Mouse (Mus musculus): Measurements from ENCODE around the gene Rcn3. TPM values are rescaled to one million over a fixed set of nuclear protein-coding genes. Genes with fewer than 3 reads are reported as not detected.
"Not testable (repeated sequence)": the region's sequence is repeated elsewhere in the genome, so short reads cannot be mapped to it uniquely, and the experiment has no call there.

The Rcn3 gene
- polyA plus RNA-seq, 1 experiment from 2014 or later: 149 TPM

DNA sequence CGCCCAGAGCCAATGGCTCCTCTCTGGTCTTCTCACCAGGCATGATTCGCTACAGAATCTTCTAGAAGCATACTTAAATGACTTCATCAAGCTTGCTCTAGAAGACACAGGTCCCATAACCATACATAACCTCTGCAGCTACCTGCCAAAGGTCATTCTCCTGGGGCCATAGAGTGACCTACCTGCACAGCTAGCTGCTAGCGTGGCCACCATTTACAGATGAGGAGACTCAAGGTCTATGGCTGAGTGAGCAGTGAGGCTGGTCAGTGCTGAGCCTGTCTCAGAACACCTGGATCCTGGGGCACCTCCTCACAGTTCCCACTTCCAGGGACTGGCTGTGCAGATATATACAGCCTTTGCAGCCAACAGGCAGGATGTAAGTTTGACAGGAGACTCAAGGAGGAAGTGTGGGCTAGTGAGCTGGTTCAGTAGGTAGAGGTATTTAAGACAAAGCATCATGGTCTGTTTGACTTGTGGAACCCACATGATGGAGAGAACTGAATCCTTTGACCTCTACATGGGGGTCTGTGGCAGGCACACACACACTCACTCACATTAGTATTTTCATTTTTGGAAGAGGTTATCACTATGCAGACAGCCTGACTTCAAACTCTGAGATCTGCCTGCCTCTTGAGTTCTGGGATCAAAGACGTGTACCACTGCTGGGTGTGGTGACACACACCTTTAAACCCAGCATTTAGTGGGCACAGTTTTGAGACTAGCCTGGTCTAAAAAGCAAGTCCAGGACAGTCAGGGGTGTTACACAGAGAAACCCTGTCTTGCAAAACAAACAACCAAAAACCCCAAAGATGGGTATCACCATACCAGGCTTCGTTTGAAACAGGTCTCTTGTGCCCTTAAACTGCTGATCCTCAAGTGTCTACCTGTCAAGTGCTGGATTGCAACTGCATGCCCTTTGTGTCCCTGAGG, 28.0 kb upstream of the Rcn3 start:
- 86% methylated on average over 5 of the region's 5 CpGs for WGBS
- no peaks in the 10 kb centered on the region for H3K27me3 ChIP-seq (ENCODE audit: control insufficient read depth, insufficient read depth, low read length)
- no peak overlapping the region for H3K4me2 ChIP-seq (replicated peaks; ENCODE audit: low read depth, low read length)
- H3K27ac ChIP-seq (ENCODE audit: low read depth, low read length): no peak overlapping the region
- peaks cover 27% of the 10 kb centered on the region for H3K36me3 ChIP-seq (ENCODE audit: control insufficient read depth, insufficient read depth, low read length)
- no peaks in the 10 kb centered on the region; the same call in none of the 2 replicates for H3K4me1 ChIP-seq (replicated peaks; ENCODE audit: control insufficient read depth, insufficient read depth, low read length)
- no peaks in the 10 kb centered on the region for H3K9me3 ChIP-seq (ENCODE audit: control insufficient read depth, low read length)
- H3K4me3 ChIP-seq (ENCODE audit: low read depth, low read length): no peak overlapping the region
- DNase-seq (ENCODE audit: low spot score) (no peak), ATAC-seq (ENCODE audit: low FRiP score) (no peak)
- no peak overlapping the region for H3K9ac ChIP-seq (ENCODE audit: low read depth, low read length)

DNA sequence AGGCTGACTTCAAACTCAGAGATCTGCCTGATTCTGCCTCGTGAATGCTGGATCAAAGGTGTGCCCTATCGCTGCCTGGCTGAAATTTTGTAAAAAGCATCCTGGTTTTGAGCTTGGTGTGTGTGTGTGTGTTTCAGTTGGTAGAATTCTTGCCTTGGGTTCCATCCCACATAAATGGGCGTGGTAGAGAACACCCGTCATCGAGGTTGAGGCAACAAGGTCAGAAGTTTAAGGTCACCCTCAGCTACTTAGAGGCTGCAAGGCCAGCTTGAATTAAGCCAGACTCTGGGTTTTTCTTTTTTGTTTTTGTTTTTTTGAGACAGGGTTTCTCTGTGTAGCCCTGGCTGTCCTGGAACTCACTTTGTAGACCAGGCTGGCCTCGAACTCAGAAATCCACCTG, 26.3 kb upstream of the Rcn3 start:
- H3K4me3 ChIP-seq (ENCODE audit: low read depth, low read length): no peak overlapping the region
- no peaks in the 10 kb centered on the region for H3K9me3 ChIP-seq (ENCODE audit: control insufficient read depth, low read length)
- DNase-seq (ENCODE audit: low spot score) (no peak), ATAC-seq (ENCODE audit: low FRiP score) (no peak)
- no peaks in the 10 kb centered on the region for H3K27me3 ChIP-seq (ENCODE audit: control insufficient read depth, insufficient read depth, low read length)
- H3K27ac ChIP-seq (ENCODE audit: low read depth, low read length): no peak overlapping the region
- no peaks in the 10 kb centered on the region; the same call in 1 of the 2 replicates for H3K4me1 ChIP-seq (replicated peaks; ENCODE audit: control insufficient read depth, insufficient read depth, low read length)
- peaks cover 27% of the 10 kb centered on the region for H3K36me3 ChIP-seq (ENCODE audit: control insufficient read depth, insufficient read depth, low read length)
- WGBS: 86% methylated on average over 6 of the region's 6 CpGs
- no peak overlapping the region for H3K9ac ChIP-seq (ENCODE audit: low read depth, low read length)
- H3K4me2 ChIP-seq (replicated peaks; ENCODE audit: low read depth, low read length): no peak overlapping the region

DNA sequence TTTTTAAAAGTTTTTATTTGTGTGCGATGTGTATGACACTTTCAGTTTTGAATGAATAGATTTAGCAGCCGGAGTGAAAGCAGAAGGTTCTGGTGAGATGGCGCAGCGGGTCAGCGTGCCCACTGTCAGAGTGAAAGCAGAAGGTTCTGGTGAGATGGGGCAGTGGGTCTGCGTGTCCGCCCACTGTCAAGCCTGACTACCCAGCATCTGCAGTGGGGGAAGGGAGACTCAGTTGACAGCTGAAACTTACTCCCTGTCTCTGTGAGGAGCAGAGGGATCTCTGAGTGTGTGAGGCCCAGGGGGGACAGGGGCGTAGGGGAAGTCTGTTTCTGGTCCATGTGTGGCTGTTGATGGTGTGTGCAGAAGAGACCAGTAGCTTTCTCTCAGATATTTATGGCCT, 25.5 kb upstream of the Rcn3 start:
- H3K9ac ChIP-seq (ENCODE audit: low read depth, low read length): 0 out of 2 replicates have a peak overlapping the region, but pooled peaks have one; percentile 7
- no peak for DNase-seq (ENCODE audit: low spot score)
- no peak overlapping the region for H3K4me3 ChIP-seq (ENCODE audit: low read depth, low read length)
- H3K27ac ChIP-seq (ENCODE audit: low read depth, low read length): no peak overlapping the region
- H3K9me3 ChIP-seq (ENCODE audit: control insufficient read depth, low read length): no peaks in the 10 kb centered on the region
- no peak overlapping the region for H3K4me2 ChIP-seq (replicated peaks; ENCODE audit: low read depth, low read length)
- peaks cover 23% of the 10 kb centered on the region for H3K36me3 ChIP-seq (ENCODE audit: control insufficient read depth, insufficient read depth, low read length)
- 81% methylated on average over 8 of the region's 8 CpGs for WGBS
- no peaks in the 10 kb centered on the region; the same call in 1 of the 2 replicates for H3K4me1 ChIP-seq (replicated peaks; ENCODE audit: control insufficient read depth, insufficient read depth, low read length)
- no peaks in the 10 kb centered on the region for H3K27me3 ChIP-seq (ENCODE audit: control insufficient read depth, insufficient read depth, low read length)
- ATAC-seq (ENCODE audit: low FRiP score): no peak

DNA sequence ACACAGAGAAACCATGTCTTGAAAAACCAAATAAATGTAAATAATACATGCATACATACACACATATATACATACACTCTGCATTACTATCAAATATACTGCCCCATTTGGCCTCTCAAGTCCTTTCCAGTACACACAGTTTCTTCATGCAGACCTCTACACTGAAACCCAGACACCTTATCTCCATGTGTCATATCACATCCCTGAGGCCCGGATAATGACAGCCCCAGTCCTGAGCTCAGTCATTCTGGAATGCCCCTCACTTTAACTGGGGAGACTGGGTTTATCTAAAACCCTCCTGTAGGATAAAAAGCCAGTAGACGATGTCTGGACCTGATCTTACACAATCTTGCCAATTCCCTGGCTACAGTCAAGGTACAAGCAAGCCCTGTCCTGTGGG, 21.5 kb upstream of the Rcn3 start:
- no peak for DNase-seq (ENCODE audit: low spot score)
- H3K27ac ChIP-seq (ENCODE audit: low read depth, low read length): no peak overlapping the region
- no peak overlapping the region for H3K9ac ChIP-seq (ENCODE audit: low read depth, low read length)
- WGBS: 79% methylated on average over 2 of the region's 2 CpGs
- ATAC-seq (ENCODE audit: low FRiP score): no peak
- H3K4me3 ChIP-seq (ENCODE audit: low read depth, low read length): no peak overlapping the region
- no peaks in the 10 kb centered on the region for H3K27me3 ChIP-seq (ENCODE audit: control insufficient read depth, insufficient read depth, low read length)
- no peaks in the 10 kb centered on the region for H3K9me3 ChIP-seq (ENCODE audit: control insufficient read depth, low read length)
- no peaks in the 10 kb centered on the region for H3K36me3 ChIP-seq (ENCODE audit: control insufficient read depth, insufficient read depth, low read length)
- no peak overlapping the region for H3K4me2 ChIP-seq (replicated peaks; ENCODE audit: low read depth, low read length)
- H3K4me1 ChIP-seq (replicated peaks; ENCODE audit: control insufficient read depth, insufficient read depth, low read length): no peaks in the 10 kb centered on the region

DNA sequence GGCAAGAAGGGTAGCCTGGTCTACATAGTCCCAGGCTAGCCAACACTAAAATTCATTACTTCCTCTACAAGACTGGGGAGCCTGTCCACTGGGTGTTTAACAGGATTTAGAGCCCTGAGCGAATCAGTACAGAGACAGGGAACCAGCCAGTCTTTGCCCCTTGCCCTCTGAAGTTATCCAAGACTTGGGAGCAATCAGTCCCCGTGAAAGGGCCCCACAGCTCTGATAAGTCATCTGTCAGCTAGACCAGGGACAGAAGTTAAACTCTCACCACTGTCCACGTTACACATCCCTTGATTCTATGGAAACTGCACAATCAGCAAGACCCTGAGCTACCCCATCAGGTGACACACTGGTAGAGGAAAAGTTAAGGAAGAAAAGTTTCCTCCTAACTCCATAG, 20.5 kb upstream of the Rcn3 start:
- H3K27me3 ChIP-seq (ENCODE audit: control insufficient read depth, insufficient read depth, low read length): no peaks in the 10 kb centered on the region
- no peaks in the 10 kb centered on the region for H3K4me1 ChIP-seq (replicated peaks; ENCODE audit: control insufficient read depth, insufficient read depth, low read length)
- no peaks in the 10 kb centered on the region for H3K36me3 ChIP-seq (ENCODE audit: control insufficient read depth, insufficient read depth, low read length)
- WGBS: 71% methylated on average over 3 of the region's 3 CpGs
- no peaks in the 10 kb centered on the region for H3K9me3 ChIP-seq (ENCODE audit: control insufficient read depth, low read length)
- DNase-seq (ENCODE audit: low spot score): no peak
- H3K4me3 ChIP-seq (ENCODE audit: low read depth, low read length): no peak overlapping the region
- no peak for ATAC-seq (ENCODE audit: low FRiP score)
- H3K9ac ChIP-seq (ENCODE audit: low read depth, low read length): no peak overlapping the region
- H3K4me2 ChIP-seq (replicated peaks; ENCODE audit: low read depth, low read length): no peak overlapping the region
- no peak overlapping the region for H3K27ac ChIP-seq (ENCODE audit: low read depth, low read length)

DNA sequence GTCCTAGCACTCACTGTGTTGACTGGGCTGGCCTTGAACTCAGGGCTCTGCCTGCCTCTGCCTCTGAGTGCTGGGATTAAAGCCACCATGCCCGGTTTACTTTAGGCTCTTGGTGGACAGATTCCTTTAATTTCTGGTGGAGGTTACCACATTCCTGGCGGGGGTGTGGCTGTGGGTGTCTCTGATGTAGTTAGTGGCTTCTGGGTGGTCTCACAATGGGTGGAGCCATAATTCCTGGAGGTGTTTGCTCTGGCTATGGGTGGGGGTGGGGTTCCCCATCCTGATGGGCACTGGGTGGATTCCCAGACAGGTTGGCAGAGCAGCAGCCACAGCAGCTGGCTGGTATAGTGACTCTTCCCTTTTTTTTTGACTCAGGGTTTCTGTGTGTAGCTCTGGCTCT, 19.9 kb upstream of the Rcn3 start:
- Histone ChIP-seq H3K27ac (ENCODE audit: low read depth, low read length) (no peak overlapping the region), H3K27me3 (ENCODE audit: control insufficient read depth, insufficient read depth, low read length) (no peaks in the 10 kb centered on the region), H3K4me3 (ENCODE audit: low read depth, low read length) (no peak overlapping the region), H3K9ac (ENCODE audit: low read depth, low read length) (no peak overlapping the region), H3K36me3 (ENCODE audit: control insufficient read depth, insufficient read depth, low read length) (no peaks in the 10 kb centered on the region), H3K4me2 (replicated peaks; ENCODE audit: low read depth, low read length) (no peak overlapping the region), H3K9me3 (ENCODE audit: control insufficient read depth, low read length) (no peaks in the 10 kb centered on the region), H3K4me1 (replicated peaks; ENCODE audit: control insufficient read depth, insufficient read depth, low read length) (no peaks in the 10 kb centered on the region)
- 63% methylated on average over 2 of the region's 2 CpGs for WGBS
- ATAC-seq (ENCODE audit: low FRiP score) (no peak), DNase-seq (ENCODE audit: low spot score) (no peak)

DNA sequence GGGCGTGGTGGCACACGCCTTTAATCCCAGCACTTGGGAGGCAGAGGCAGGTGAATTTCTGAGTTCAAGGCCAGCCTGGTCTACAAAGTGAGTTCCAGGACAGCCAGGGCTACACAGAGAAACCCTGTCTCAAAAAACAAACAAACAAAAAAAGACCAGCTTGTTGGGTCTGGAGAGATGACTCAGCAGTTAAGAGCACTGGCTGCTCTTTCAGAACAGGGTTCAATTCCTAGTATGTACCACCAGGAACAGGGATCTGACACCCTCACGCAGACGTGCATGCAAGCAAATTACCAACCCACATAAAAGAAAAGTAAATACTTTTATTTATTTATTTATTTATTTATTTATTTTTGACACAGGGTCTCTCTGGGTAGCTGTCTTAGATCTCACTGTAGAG, 18.1 kb upstream of the Rcn3 start:
- WGBS: 94% methylated on average over 4 of the region's 4 CpGs
- not testable (repeated sequence) for H3K9ac ChIP-seq (ENCODE audit: low read depth, low read length); H3K4me1 ChIP-seq (replicated peaks; ENCODE audit: control insufficient read depth, insufficient read depth, low read length); H3K4me3 ChIP-seq (ENCODE audit: low read depth, low read length); H3K4me2 ChIP-seq (replicated peaks; ENCODE audit: low read depth, low read length); DNase-seq (ENCODE audit: low spot score); H3K27ac ChIP-seq (ENCODE audit: low read depth, low read length); H3K9me3 ChIP-seq (ENCODE audit: control insufficient read depth, low read length); H3K27me3 ChIP-seq (ENCODE audit: control insufficient read depth, insufficient read depth, low read length); H3K36me3 ChIP-seq (ENCODE audit: control insufficient read depth, insufficient read depth, low read length); ATAC-seq (ENCODE audit: low FRiP score)

DNA sequence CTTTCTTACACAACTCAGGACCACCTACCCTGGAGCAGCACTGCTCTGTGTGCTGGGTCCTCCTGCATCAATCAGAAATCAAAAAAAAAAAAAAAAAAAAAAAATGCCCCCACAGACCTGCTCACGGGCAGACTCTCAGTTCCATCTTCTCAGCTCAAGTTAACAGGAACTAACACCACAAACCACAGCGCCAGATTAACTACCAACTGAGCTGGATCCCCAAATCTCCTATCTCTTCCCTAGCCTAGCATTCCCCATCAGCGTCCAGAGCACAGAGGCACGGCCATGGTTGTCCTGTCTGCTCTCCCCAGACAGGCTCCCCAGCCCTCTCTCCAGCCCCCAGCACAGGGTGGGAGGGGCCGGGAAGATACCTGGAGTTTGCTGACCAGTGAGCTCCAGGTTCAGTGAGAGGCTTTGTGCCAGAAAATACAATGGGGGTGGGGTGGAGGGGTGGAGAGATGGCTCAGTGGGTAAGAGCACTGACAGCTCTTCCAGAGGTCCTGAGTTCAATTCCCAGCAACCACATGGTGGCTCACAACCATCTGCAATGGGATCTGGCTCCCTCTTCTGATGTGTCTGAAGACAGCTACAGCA, 15.1 kb upstream of the Rcn3 start:
- Histone ChIP-seq H3K4me1 (replicated peaks; ENCODE audit: control insufficient read depth, insufficient read depth, low read length) (no peaks in the 10 kb centered on the region), H3K4me2 (replicated peaks; ENCODE audit: low read depth, low read length) (no peak overlapping the region), H3K27ac (ENCODE audit: low read depth, low read length) (no peak overlapping the region), H3K36me3 (ENCODE audit: control insufficient read depth, insufficient read depth, low read length) (no peaks in the 10 kb centered on the region), H3K27me3 (ENCODE audit: control insufficient read depth, insufficient read depth, low read length) (no peaks in the 10 kb centered on the region), H3K9me3 (ENCODE audit: control insufficient read depth, low read length) (no peaks in the 10 kb centered on the region), H3K9ac (ENCODE audit: low read depth, low read length) (no peak overlapping the region), H3K4me3 (ENCODE audit: low read depth, low read length) (no peak overlapping the region)
- ATAC-seq (ENCODE audit: low FRiP score) (no peak), DNase-seq (ENCODE audit: low spot score) (no peak)
- WGBS: 59% methylated on average over 5 of the region's 5 CpGs

DNA sequence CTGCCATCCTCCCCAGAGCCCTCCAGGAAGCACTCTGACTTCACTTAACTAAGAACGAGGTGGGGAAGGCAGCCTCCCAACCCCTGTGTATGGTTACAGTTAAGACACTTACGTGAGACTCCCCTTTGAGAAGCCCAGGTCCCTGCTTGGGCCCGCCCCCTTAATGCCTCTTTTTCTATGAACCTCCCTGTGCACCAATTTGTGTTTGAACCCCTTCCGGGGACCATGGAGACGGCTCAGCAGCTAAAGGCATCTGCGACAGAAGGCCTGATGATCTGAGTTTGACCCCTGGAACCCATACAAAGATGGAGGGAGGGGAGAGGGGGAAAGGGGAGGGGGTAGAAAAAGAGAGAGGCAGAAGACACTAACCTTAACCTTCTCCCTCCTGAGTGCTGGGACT, 14.4 kb upstream of the Rcn3 start:
- ATAC-seq (ENCODE audit: low FRiP score) (peak; percentile 30; the same call in 1 of the 2 replicates), DNase-seq (ENCODE audit: low spot score) (peak; percentile 45)
- 24% methylated on average over 6 of the region's 6 CpGs for WGBS

More for the DNA sequence above, 14.4 kb upstream of the Rcn3 start:
- H3K4me2 ChIP-seq (replicated peaks; ENCODE audit: low read depth, low read length): no peak overlapping the region
- no peak overlapping the region for H3K27ac ChIP-seq (ENCODE audit: low read depth, low read length)
- H3K9ac ChIP-seq (ENCODE audit: low read depth, low read length): no peak overlapping the region
- no peak overlapping the region for H3K4me3 ChIP-seq (ENCODE audit: low read depth, low read length)
- H3K36me3 ChIP-seq (ENCODE audit: control insufficient read depth, insufficient read depth, low read length): no peaks in the 10 kb centered on the region
- no peaks in the 10 kb centered on the region for H3K4me1 ChIP-seq (replicated peaks; ENCODE audit: control insufficient read depth, insufficient read depth, low read length)
- H3K9me3 ChIP-seq (ENCODE audit: control insufficient read depth, low read length): no peaks in the 10 kb centered on the region
- no peaks in the 10 kb centered on the region for H3K27me3 ChIP-seq (ENCODE audit: control insufficient read depth, insufficient read depth, low read length)

Measured in hindbrain, embryonic 11.5 days (tissue).